Mouse (Mus musculus): Measurements from ENCODE around the gene Pcyt1a. TPM values are rescaled to one million over a fixed set of nuclear protein-coding genes. Genes with fewer than 3 reads are reported as not detected.

The Pcyt1a gene
- total RNA-seq (2021), result 10 to 100 TPM; 43.9 to 47.5 TPM
- long read RNA-seq, full-length matches to known transcripts, result 3 of 11 reads
- long read RNA-seq, partial matches to known transcripts, result 0 of 11 reads
- long read RNA-seq, other reads (novel, unspliced or antisense), result 8 of 11 reads

GRCm38 (mm10) chr16:32430474-32431046, at the start of gene Pcyt1a:
Pcyt1a (plus strand) TSS chr16:32430921.
- peak; percentile 87 to 91 for DNase-seq (ENCODE audit: low spot score in 2 of 2)

GRCm38 (mm10) chr16:32382901-32383300, 47.8 kb upstream of the Pcyt1a start:
- DNase-seq (ENCODE audit: low spot score in 2 of 2), result no peak

GRCm38 (mm10) chr16:32384885-32385284, 45.8 kb upstream of the Pcyt1a start:
- DNase-seq (ENCODE audit: low spot score in 2 of 2), result no peak

- DNase-seq (ENCODE audit: low spot score in 2 of 2), result no peak
These were observed 43.9 kb upstream of the Pcyt1a start for GRCm38 (mm10) chr16:32386826-32387225.

GRCm38 (mm10) chr16:32389049-32389448, 41.7 kb upstream of the Pcyt1a start:
- DNase-seq (ENCODE audit: low spot score in 2 of 2), result no peak

- DNase-seq (ENCODE audit: low spot score in 2 of 2), result no peak
These were observed 40.9 kb upstream of the Pcyt1a start for GRCm38 (mm10) chr16:32389841-32390240.

- no peak for DNase-seq (ENCODE audit: low spot score in 2 of 2)
These were observed 39.8 kb upstream of the Pcyt1a start for GRCm38 (mm10) chr16:32390882-32391281.

GRCm38 (mm10) chr16:32395679-32396540, 34.8 kb upstream of the Pcyt1a start:
- DNase-seq (ENCODE audit: low spot score in 2 of 2), result no peak

- no peak for DNase-seq (ENCODE audit: low spot score in 2 of 2)
These were observed 34.2 kb upstream of the Pcyt1a start for GRCm38 (mm10) chr16:32396541-32396835.

- no peak for DNase-seq (ENCODE audit: low spot score in 2 of 2)
These were observed 32.5 kb upstream of the Pcyt1a start for GRCm38 (mm10) chr16:32398206-32398605.

GRCm38 (mm10) chr16:32400267-32400666, 30.5 kb upstream of the Pcyt1a start, which contains the start of gene Tm4sf19:
Tm4sf19 (plus strand) TSS chr16:32400506.
- DNase-seq (ENCODE audit: low spot score in 2 of 2), result no peak

- no peak for DNase-seq (ENCODE audit: low spot score in 2 of 2)
These were observed 29.3 kb upstream of the Pcyt1a start for GRCm38 (mm10) chr16:32401335-32401965.

- no peak for DNase-seq (ENCODE audit: low spot score in 2 of 2)
These were observed 27.9 kb upstream of the Pcyt1a start for GRCm38 (mm10) chr16:32402818-32403217.

GRCm38 (mm10) chr16:32405716-32406115, 25.0 kb upstream of the Pcyt1a start:
- DNase-seq (ENCODE audit: low spot score in 2 of 2), result no peak

- no peak for DNase-seq (ENCODE audit: low spot score in 2 of 2)
These were observed 24.1 kb upstream of the Pcyt1a start for GRCm38 (mm10) chr16:32406671-32407070.

- no peak for DNase-seq (ENCODE audit: low spot score in 2 of 2)
These were observed 23.0 kb upstream of the Pcyt1a start for GRCm38 (mm10) chr16:32407730-32408129.

GRCm38 (mm10) chr16:32417457-32417856, 13.3 kb upstream of the Pcyt1a start:
- no peak for DNase-seq (ENCODE audit: low spot score in 2 of 2)

GRCm38 (mm10) chr16:32419517-32420483, 10.9 kb upstream of the Pcyt1a start, which contains the start of gene Tctex1d2:
Tctex1d2 (plus strand) TSS chr16:32419702.
- DNase-seq (ENCODE audit: low spot score in 2 of 2), result peak; percentile 91 to 93

- DNase-seq (ENCODE audit: low spot score in 2 of 2), result no peak
These were observed 3.2 kb upstream of the Pcyt1a start for GRCm38 (mm10) chr16:32427506-32427905.

- DNase-seq (ENCODE audit: low spot score in 2 of 2), result no peak
These were observed 398 bp downstream of the Pcyt1a start for GRCm38 (mm10) chr16:32431047-32431591.

All from layer of hippocampus, postnatal 10 days (tissue).